ENCODE assay signal across 10 mouse cellular contexts in the genomic region with DNA sequence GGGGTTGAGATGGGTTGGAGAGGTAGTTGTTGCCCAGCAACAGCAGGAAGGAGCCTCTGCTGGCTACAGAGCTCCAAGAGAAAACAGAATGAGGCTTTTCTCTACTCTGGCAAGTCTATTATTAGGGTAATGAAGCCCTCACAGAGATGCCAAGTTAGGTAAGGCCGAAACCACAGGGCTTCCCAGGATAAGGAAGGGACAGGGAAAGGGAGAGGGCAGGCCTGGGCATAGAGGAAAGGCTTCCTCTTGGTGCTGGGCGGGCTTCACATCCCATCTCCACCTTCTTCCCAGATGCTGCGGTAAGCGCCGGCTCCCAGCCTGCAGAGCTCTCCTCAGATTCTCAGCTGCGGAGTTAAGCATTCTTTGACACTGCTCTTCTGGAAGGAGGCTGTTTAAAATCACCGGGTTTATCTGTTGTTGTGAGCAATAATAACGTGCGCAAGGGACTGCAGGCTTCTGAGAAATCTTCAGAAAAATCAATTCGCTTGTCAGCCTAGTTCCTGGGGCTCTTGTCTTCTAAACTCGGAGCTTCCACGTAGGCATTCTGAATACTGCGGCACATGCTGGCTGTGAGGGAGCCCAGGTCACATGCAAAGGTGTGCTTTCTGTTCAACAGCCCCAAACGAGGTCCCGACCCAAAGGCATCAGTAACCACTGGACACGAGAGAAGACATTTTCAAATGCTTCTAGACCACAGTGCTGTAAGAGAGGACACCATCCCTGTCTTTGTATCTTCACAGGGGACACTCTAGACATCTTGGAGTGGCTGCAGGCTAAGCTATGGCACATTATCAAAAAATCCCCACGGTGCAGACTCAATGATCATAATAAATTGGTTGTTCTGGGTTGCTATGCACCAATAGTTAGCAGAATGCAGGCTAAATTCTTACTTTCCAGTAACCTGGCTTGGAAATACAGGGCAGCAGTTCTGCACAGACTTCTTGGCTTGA. TPM values are rescaled to one million over a fixed set of nuclear protein-coding genes. Genes with fewer than 3 reads are reported as not detected.
A peak's percentile ranks its signal among the peaks of the same experiment; 100 is the strongest.
DNase-seq lines count a peak whose midpoint lies in the region; ATAC-seq and TF ChIP-seq lines count a peak whose summit lies in the region.
"Had no signal": no experiment of that assay in that cellular context is flagged by ENCODE, and none has a peak within 500 bp of the region (broad histone marks: within the 10 kb centered on the region; RNA-seq: fewer than 3 reads in every experiment).

No protein-coding gene starts in this region.

- no peaks in the 10 kb centered on the region for H3K36me3 ChIP-seq in lung, embryonic 14.5 days (ENCODE audit: insufficient read depth)
- no peaks in the 10 kb centered on the region for H3K36me3 ChIP-seq in forebrain, embryonic 16.5 days (ENCODE audit: control insufficient read depth, insufficient read depth)
- no peaks in the 10 kb centered on the region for H3K36me3 ChIP-seq in limb, embryonic 14.5 days (ENCODE audit: control insufficient read depth, insufficient read depth, low read length)

- no peaks in the 10 kb centered on the region for H3K27me3 ChIP-seq in lung, embryonic 14.5 days (ENCODE audit: insufficient read depth, low read length)
- H3K27me3 ChIP-seq in forebrain, embryonic 16.5 days (replicated peaks; ENCODE audit: control insufficient read depth, insufficient read depth, low read length), result no peaks in the 10 kb centered on the region
- no peaks in the 10 kb centered on the region for H3K27me3 ChIP-seq in limb, embryonic 14.5 days (ENCODE audit: control insufficient read depth, insufficient read depth, low read length)

- no peak for TF ChIP-seq CTCF in lung, embryonic 14.5 days (IDR thresholded peaks at IDR 0.05; ENCODE audit: low read depth)

- no peak for ATAC-seq in lung, embryonic 14.5 days (ENCODE audit: insufficient read depth)
- ATAC-seq in forebrain, embryonic 16.5 days, result peak; percentile 71
- no peak for ATAC-seq in limb, embryonic 14.5 days (ENCODE audit: low FRiP score, low read depth)
- no peak for ATAC-seq in megakaryocyte progenitor cell, adult 5-6 weeks (replicated peaks; ENCODE audit: poor library complexity)

- no peak overlapping the region for H3K4me2 ChIP-seq in lung, embryonic 14.5 days
- peak overlapping the region; percentile 40 for H3K4me2 ChIP-seq in forebrain, embryonic 16.5 days (ENCODE audit: low read length)
- H3K4me2 ChIP-seq in limb, embryonic 14.5 days (replicated peaks; ENCODE audit: low read depth, low read length, severe bottlenecking), result peak overlapping the region; percentile 13

- no peak overlapping the region for H3K27ac ChIP-seq in lung, embryonic 14.5 days (ENCODE audit: low read depth)
- H3K27ac ChIP-seq in forebrain, embryonic 16.5 days (ENCODE audit: low read length), result no peak overlapping the region
- no peak overlapping the region for H3K27ac ChIP-seq in limb, embryonic 14.5 days (replicated peaks; ENCODE audit: low read depth, low read length)

- H3K9ac ChIP-seq in lung, embryonic 14.5 days, result peak overlapping the region; percentile 2; the same call in 1 of the 2 replicates
- H3K9ac ChIP-seq in forebrain, embryonic 16.5 days (replicated peaks; ENCODE audit: low read depth, low read length), result no peak overlapping the region
- H3K9ac ChIP-seq in limb, embryonic 14.5 days (ENCODE audit: low read depth, low read length, severe bottlenecking), result no peak overlapping the region

- H3K9me3 ChIP-seq in lung, embryonic 14.5 days (ENCODE audit: low read depth, low read length), result no peaks in the 10 kb centered on the region
- H3K9me3 ChIP-seq in forebrain, embryonic 16.5 days (ENCODE audit: control insufficient read depth, low read length), result no peaks in the 10 kb centered on the region
- H3K9me3 ChIP-seq in limb, embryonic 14.5 days (ENCODE audit: control insufficient read depth, low read length), result no peaks in the 10 kb centered on the region

- 16% methylated on average over 17 of the region's 17 CpGs for WGBS in lung, embryonic 14.5 days
- WGBS in forebrain, embryonic 16.5 days, result 6% methylated on average over 17 of the region's 17 CpGs
- 12% methylated on average over 17 of the region's 17 CpGs for WGBS in limb, embryonic 14.5 days

- no peak overlapping the region for H3K4me3 ChIP-seq in lung, embryonic 14.5 days (ENCODE audit: low read depth, low read length)
- no peak overlapping the region for H3K4me3 ChIP-seq in forebrain, embryonic 16.5 days (replicated peaks; ENCODE audit: low read length)
- H3K4me3 ChIP-seq in limb, embryonic 14.5 days (replicated peaks; ENCODE audit: low read length), result no peak overlapping the region

- no peak for DNase-seq in lung, embryonic 14.5 days
- DNase-seq in lung, postnatal 10 days, result no peak
- DNase-seq in limb, embryonic 14.5 days (ENCODE audit: low spot score), result peak; percentile 14
- peak; percentile 28 for DNase-seq in right cerebral cortex, postnatal 4 days
- DNase-seq in testis, postnatal 10 days (ENCODE audit: low spot score), result no peak
- DNase-seq in yolk sac, embryonic 10.5 days (ENCODE audit: low spot score), result no peak
- DNase-seq: gastrocnemius, postnatal 25 days had no signal

- no peak for TF ChIP-seq POLR2A in limb, embryonic 14.5 days (IDR thresholded peaks at IDR 0.05; ENCODE audit: borderline replicate concordance, extremely low read depth, insufficient read depth, insufficient read length)

- no peaks in the 10 kb centered on the region for H3K4me1 ChIP-seq in lung, embryonic 14.5 days (ENCODE audit: insufficient read depth)
- peaks cover 17% of the 10 kb centered on the region for H3K4me1 ChIP-seq in forebrain, embryonic 16.5 days (replicated peaks; ENCODE audit: control insufficient read depth, insufficient read depth, low read length)
- H3K4me1 ChIP-seq in limb, embryonic 14.5 days (ENCODE audit: control insufficient read depth, insufficient read depth, low read length), result peaks cover 3% of the 10 kb centered on the region; the same call in 1 of the 2 replicates

RNA-seq across cellular contexts. Expression of gene Bmper, which starts 18.3 kb away (rescaled TPM):
- polyA plus RNA-seq in lung, embryonic 14.5 days (2014; fragmentation: Nextera tagmentation; extraction: Ambion mirVana), result 26.8 and 28.7 TPM in 2 replicates
- polyA plus RNA-seq in forebrain, embryonic 16.5 days (2015; fragmentation: Nextera tagmentation; extraction: Ambion mirVana), result 13.6 and 15.9 TPM in 2 replicates
- 12.1 and 13.1 TPM in 2 replicates for polyA plus RNA-seq in limb, embryonic 14.5 days (2012; rRNA removed)
- 15.7 and 16.8 TPM in 2 replicates for polyA plus RNA-seq in limb, embryonic 14.5 days (2014; fragmentation: Nextera tagmentation; extraction: Ambion mirVana)
- not detected in 2 replicates for total RNA-seq in megakaryocyte progenitor cell, adult 5-6 weeks (2015)
- not detected in 2 replicates for total RNA-seq in megakaryocyte progenitor cell, adult 5-6 weeks (2017)
- total RNA-seq: MEL had no signal

Comparison
In these comparisons a context has a peak if more than half of its experiments do, and no peak if none do; other contexts are left out.
1. DNase-seq: peak in limb, embryonic 14.5 days (single experiment) and right cerebral cortex, postnatal 4 days (single experiment); none in lung, embryonic 14.5 days (single experiment), lung, postnatal 10 days (single experiment), testis, postnatal 10 days (single experiment) and yolk sac, embryonic 10.5 days (single experiment).